Comparison of ENCODE assay signal across 16 mouse cellular contexts in the genomic region with DNA sequence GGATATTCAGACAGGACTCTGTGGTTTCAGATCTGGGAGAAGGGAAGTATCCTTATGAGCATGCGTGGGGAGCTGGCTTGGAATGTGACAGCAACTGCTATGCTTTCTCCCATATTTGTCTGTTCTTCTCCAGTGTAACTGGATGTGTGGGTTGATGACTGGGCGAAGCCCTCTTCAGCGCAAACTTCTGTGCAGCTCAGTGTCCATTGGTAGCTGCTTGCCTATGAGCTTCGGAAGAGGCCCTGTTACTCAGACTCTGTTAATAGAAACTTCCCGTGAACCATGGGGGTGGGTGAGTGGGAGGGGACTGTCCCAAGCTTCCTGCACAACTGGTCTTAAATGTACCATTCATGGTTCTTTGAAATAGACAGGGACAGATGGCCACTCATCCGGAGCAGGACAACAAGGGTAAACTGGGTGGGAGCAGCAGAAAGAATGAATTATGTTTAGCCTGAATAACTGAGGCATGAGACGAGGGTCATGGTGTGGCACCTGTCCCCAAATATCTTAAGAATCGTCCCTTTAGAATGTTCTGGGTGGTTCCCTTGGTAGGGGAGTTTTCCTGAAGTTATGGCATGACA.
"Had no signal": no experiment of that assay in that cellular context is flagged by ENCODE, and none has a peak within 500 bp of the region (broad histone marks: within the 10 kb centered on the region; RNA-seq: fewer than 3 reads in every experiment).

No protein-coding gene starts in this region.

- H3K36me3 ChIP-seq: kidney, embryonic 15.5 days; limb, embryonic 12.5 days; midbrain, embryonic 10.5 days; neural tube, embryonic 12.5 days had no signal

- H3K27ac ChIP-seq: kidney, embryonic 15.5 days; left cerebral cortex, adult 2 months; limb, embryonic 12.5 days; liver, embryonic 14.5 days; midbrain, embryonic 10.5 days; neural tube, embryonic 12.5 days; stomach, postnatal 0 days had no signal

- H3K9ac ChIP-seq: kidney, embryonic 15.5 days; limb, embryonic 12.5 days; liver, embryonic 14.5 days; neural tube, embryonic 12.5 days had no signal

- DNase-seq: kidney, adult 18-20 months; kidney, postnatal 14 days; lung, adult 18-20 months; lung, postnatal 4 days; midbrain, embryonic 14.5 days; retina, postnatal 1 day; right cerebral cortex, postnatal 14 days; thymus, adult 18-20 months; thymus, postnatal 36 days had no signal

- H3K4me3 ChIP-seq: kidney, embryonic 15.5 days; left cerebral cortex, adult 2 months; limb, embryonic 12.5 days; midbrain, embryonic 10.5 days; neural tube, embryonic 12.5 days had no signal

- H3K9me3 ChIP-seq: kidney, embryonic 15.5 days; limb, embryonic 12.5 days; midbrain, embryonic 10.5 days; neural tube, embryonic 12.5 days had no signal

- H3K4me2 ChIP-seq: kidney, embryonic 15.5 days; limb, embryonic 12.5 days; neural tube, embryonic 12.5 days had no signal

- H3K27me3 ChIP-seq: neural tube, embryonic 12.5 days had no signal
